Mouse (Mus musculus): ENCODE measurements at regions not wholly inside any gene's neighbourhood (a gene's known extent, or its start where the extent isn't known, plus 50 kb on each side); places are given as distances from the start of the nearest gene placed in this dataset.

DNA sequence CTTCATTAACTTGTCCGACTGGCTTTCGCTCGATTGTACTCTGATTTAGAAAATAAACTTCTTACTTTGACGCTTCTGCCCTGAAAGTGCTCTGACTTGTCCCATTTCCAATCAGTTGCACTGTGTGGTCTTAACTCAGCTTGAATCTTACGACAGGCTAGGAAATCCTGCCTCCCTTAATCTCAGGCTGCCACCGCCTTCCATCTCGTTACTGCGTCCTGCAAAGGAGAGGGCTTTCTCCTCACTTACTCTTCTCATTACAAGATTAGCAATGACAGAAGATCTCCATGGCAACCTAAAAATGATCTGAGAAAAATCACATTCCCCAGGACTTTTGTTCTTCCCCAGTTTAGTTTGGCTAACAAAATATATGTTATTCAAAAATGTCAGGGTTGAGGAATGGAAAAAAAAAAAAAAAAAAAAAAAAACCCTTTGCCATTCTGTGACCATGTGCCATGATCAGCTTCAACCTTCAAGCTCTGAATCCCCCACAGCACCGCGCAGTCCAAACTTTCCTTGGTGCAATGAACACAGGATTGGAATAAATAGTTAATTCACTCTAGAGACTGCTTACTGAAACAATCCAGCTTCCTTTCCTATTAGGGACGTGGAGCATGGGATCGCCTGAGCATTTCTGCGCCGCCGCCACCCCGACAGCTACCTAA is 494.1 kb downstream of the Lmo4 start:
- no peak for DNase-seq (ENCODE audit: low spot score)

DNA sequence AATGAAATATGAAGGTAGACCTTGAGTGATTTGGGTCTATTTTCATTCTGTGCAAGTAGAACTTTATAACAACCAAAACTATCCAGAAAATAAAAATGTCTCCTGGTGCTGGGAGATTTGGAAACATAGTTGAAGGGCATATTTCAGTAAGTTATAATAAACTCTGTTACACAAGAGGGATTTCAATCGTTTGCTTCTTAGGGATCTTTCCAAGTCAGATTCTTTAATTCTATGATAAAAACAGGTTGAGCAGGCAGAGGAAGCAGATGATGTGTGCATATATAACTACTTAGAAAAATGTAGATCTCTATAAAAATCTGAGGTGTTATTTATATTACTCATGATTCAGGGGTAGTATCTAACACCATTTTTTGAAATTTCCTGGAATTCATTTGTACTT is 498.3 kb downstream of the Lmo4 start:
- DNase-seq (ENCODE audit: low spot score) = no peak

DNA sequence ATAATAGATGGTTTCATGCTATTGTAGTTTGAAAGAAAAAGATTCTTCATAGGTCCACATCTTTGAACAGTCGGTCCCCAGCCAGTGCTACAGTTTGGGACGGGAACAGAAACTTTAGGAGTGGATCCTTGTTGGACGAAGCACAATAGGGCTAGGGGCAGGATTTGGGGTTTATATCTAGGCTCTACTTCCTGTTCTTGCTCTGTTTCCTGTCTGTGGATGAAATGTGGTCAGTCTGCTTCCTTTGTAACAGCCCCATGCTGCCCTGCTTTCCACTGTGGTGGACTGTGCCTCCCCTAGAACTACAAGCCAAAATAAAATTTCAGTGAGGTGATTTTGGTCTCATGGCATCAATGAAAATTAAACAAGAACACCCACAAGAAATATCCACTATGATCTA is 510.2 kb downstream of the Lmo4 start:
- DNase-seq (ENCODE audit: low spot score) = no peak

DNA sequence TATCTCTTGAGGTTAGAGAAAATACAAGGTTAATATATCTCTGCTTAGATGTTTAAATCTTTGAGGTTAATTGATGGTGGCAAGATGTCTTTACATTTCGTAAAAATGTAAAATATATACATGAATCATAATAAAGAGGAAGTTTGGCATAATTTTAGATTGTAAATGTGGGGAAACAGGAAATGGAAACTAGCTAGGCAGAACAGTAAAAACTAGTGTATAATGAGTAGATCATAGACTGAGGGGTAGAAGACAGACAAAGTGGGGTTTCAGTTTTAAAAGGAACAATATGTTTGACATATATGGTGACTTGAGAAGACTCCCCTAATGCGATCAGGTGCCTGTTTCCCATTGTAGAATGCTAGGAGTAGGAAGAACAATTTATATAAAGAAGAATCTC is 519.3 kb downstream of the Lmo4 start:
- no peak for DNase-seq (ENCODE audit: low spot score)

DNA sequence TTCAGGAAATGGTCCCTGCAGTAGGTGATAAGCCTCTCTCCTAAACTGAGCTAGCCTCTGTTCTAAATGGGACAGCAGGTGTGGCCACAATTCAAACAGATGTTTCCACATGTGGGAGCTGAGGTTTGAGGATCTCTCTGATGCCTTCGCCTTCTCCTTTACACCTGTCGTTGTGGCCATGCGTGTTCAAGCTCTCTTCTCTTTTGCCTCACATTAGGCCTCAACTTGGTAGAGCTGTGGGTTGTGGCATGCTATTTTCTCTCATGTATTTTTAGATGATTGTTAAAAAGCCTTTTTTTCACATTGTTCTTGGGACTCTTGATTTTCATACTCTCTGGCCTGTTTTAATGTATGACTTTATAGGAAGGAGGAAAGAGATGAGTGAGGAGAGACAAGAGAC is 526.8 kb downstream of the Lmo4 start:
- DNase-seq (ENCODE audit: low spot score) = no peak

DNA sequence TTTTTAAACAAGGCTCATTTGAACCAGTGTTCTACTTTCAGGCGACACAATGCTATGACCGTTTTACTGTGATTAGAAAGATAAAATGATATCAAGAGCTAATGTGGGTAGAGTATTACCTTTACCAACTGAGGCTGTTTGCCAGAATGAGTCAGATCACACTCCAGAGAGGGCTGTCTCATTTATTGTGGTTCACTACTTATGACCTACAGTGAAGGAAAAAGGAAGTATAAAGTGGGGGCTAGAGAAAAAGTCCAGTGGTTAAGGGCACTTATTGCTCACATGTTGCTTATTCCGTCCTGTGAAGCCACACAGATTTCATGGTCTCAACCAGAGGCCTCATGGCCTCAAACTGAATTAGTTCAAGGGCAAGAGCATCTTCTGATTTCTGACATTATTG is 530.2 kb downstream of the Lmo4 start:
- no peak for DNase-seq (ENCODE audit: low spot score)

DNA sequence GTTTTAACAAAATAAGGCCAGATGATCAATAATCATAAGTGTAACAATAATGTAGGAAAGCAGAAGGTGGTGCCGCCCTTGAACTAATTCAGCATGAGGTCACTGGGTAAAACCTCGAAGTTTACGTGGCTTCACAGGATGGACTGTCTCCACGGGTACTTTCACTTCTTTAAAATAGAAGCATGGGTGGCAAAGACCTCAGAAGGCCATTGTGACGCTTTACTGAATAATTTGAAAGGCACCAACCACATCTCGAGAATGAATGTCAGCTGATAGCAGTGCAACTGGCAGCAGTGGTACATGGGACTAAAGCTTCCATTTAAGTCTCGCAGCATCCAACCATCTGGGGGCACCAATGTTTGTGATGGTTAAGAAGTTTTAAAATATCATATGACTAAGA is 530.6 kb downstream of the Lmo4 start:
- no peak for DNase-seq (ENCODE audit: low spot score)

DNA sequence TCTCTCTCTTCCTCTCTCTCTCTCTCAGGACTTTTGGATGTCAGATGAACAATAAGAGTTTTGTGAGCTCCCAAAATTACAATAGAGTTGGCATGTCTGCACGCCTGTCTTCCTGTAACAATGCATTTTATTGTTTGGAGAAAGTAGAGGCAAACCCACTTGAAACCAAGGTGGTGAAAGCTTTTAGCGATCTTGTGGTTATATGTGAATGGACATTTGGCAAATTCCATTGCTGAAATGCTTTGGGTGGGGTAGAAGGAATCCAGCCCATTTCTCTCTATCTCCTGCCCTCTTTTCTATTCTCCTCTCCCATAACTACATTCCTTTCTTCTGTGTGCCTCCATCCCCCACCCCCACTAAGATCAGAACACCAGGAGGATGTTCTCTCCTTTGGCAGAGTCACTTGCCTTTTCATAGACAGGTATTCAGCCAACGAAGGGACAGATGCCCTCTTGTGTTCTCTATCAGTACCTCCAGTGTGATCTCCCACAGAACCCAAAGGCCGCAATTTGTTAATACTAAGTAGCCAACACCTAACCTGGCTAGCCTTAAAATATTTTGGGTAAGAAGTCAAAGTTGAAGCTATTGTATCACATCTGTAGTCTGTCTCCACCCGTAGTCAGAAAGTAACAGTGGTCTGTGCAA is 542.9 kb downstream of the Lmo4 start:
- DNase-seq (ENCODE audit: low spot score) = no peak

DNA sequence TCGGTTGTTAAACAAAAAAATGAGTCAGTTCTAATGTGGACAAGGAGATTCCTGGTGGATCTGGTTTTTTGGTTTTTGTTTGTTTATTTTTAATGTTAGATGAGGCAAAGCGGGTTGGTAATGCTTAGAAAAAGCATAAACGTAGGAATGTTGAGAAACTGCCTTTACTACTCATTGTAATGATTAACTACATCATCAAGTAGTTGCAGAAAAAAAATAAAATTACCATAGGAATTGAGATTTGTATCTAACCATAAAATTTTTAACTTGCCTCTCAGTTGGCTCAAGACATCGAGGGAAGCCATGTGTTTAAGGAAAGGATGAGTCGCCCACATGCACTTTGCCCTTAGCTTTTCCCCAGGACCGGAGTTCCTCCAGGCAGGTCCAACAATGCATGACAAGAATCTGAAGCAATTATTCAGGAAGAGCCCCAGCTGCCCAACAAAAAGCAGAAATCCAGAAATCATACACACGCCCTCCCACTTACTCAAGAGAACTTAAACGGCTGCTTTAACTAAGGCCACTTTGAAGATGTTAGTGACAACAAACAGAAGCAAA is 545.5 kb downstream of the Lmo4 start:
- DNase-seq (ENCODE audit: low spot score) = no peak

DNA sequence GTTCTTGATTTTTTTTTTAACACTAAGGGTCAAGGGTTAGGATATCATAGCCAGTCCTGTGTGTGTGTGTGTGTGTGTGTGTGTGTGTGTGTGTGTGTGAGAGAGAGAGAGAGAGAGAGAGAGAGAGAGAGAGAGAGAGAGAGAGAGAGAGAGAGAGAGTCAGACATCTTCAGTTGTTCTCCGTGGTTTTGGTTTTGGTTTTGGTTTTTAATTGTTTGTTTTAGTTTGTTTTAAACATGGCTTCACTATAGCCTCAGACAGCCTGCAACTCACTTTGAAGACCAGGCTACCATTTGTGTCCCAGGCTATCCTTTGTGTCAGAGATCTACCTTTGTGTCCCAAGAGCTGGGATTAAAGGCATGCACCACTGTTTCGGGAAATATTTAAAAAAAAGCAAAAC is 557.8 kb downstream of the Lmo4 start:
- no peak for DNase-seq (ENCODE audit: low spot score)

DNA sequence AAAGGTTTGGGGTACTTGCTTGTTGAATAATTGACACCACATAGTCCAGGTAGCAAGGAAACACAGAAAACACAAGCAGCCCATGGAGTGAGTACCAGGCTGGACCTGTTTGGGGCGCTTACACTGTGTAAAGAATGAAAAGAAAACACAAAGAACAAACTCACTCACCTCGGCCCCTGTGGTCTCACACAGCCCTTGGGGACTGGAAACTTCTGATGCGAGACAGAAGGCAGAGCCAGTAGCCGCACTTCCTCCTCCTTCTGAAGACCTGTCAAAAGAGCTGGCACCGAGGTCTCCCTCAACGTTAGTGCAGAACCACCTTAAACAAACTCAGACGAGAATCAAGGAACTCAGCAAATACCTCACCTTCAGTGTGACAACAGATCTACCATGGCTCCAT is 558.2 kb downstream of the Lmo4 start:
- DNase-seq (ENCODE audit: low spot score) = no peak

DNA sequence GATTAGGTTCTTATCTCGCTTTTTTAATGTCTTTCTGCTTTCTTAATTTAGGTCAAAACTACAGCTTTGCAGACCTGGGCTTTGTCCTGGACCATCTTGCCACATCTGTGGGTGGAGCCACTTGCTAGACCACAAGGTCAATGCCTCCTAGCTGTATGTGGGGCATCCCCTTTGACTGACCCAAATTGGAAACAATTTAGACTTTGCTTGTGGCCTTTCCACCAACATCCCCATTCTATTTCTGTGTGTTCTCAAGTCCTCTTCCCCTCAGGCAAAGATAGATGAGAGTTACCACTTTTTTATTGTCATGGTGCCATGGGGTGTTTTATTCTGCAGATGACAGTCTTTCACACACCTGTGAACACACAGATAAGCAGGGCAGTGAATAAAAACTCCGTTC is 572.0 kb downstream of the Lmo4 start:
- no peak for DNase-seq (ENCODE audit: low spot score)

DNA sequence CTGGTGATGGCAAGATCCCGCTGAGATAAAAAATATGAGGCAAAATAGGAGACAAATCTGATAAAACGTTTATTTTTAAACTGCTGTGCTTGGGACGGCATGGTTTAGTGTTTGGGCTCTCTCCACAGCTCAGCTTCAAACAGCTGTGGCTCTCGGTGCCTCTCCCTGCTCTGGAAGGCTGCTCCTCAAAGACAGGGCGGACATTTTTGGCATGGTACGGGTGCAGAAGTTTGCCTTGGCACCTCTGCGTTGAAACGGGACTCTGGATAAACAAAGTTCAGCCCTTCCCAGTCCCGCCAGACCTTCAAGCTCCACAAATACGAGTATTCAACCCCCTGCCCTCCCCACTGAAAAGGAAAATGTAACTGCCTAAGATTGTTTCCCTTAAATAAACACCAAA is 573.8 kb downstream of the Lmo4 start:
- no peak for DNase-seq (ENCODE audit: low spot score)

DNA sequence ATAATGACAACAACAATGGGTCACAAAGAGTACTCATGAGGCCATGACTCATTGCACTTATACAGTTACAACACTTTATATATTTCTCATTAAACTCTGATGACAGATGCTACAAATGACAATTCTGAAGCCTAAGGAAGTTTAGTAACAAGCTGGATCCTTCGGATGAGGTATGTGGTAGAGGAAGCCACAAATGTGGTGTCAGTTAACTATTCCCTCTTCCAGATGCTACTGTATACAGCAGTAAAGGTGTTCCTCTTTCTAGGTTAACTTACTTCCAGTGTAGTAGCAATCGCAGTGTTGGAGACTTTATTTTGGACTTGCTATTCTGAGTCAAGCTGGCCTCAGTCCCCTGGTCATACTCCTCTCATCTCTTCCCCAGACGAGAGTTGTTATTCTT is 580.1 kb downstream of the Lmo4 start:
- DNase-seq (ENCODE audit: low spot score) = no peak

DNA sequence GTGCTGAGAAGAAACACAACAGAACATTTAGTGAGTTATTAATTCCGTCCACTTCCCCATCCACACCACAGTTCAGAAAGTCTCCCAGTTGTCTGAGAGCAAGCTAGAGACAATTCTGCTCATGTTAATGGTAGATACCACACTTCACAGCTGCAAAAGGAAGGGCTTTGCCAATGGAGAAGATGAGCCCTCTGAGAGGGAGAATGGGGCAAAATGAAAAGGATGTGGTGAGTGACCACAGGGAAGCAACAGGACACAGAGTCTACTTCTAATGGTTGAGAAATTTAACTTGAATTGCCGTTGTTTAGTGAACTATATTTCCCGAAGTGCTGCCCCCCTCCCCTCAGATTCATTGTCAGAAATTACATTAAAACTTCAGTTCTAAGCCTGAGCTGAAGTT is 582.7 kb downstream of the Lmo4 start:
- DNase-seq (ENCODE audit: low spot score) = no peak

DNA sequence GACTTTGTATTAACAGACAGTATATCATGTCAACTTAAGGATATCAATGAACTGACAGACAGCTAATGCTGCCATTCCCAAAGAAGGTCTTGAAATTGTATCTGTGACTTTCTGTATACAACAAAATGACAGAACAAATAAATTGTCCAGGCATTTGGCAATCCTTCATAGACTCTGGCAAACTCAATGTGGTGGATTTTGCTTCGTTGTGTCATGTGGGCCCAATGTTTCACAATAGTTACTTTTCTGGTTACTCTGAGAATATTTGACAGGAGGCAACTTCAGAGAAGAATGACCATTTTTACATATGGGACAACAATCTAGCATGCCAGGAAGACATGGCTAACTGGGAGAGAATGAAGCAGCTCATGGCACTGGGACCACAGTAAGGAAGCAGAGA is 585.9 kb downstream of the Lmo4 start:
- no peak for DNase-seq (ENCODE audit: low spot score)

DNA sequence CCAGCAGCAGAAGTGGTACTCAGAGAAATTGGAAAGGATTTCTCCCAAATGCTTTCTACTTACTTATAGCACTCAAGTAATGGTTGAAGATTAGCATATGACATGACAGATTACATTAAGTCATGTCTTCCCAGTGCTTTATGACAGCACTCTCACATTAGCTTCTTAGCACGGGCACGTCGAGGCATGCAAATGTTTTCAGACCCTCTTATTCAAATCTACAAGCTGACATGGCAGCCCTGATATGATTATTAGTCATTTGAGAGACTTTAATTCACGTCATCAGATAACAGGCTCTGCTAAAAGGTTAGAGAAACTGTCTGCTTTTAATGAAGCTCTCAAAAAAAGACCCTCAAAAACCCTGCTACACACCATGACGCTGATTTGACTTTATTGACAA is 590.1 kb downstream of the Lmo4 start:
- no peak for DNase-seq (ENCODE audit: low spot score)

DNA sequence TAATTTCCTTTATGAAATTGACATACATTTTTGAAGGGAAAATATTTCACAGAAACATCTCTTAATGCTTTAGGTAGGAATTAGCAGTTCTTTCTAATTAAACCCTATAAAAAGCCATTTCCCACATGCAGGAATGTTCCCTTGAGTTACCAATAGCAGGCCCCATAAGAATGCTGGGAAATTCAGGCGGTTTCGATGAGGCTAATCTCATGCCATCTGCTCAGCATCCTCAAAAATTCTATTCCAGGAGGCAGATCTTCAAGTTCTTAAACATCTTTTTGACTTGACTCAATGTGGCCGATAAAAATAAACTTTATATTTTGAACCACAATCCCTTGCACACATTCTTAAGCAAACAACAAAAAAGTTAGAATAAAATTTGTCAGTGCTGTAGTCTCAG is 591.0 kb downstream of the Lmo4 start:
- DNase-seq (ENCODE audit: low spot score) = no peak

DNA sequence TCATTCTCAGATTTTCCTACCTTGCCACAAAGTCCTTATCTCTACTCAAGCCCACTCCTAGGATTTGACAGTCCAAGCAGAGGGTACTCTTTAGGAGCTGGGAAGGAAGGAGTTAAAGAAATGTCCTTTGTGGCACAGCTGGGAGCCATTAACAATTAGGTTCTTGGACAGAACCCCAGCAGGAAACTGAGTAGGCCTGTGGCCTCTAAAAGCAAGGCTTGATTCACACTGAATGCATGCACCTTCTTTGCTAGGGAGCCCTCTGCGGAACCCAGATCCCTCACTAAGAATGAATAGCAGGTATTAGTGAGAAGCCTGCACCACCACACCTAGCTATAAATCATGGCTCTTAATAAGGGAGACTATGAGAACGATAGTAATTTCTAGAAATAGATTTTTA is 595.3 kb downstream of the Lmo4 start:
- DNase-seq (ENCODE audit: low spot score) = no peak

DNA sequence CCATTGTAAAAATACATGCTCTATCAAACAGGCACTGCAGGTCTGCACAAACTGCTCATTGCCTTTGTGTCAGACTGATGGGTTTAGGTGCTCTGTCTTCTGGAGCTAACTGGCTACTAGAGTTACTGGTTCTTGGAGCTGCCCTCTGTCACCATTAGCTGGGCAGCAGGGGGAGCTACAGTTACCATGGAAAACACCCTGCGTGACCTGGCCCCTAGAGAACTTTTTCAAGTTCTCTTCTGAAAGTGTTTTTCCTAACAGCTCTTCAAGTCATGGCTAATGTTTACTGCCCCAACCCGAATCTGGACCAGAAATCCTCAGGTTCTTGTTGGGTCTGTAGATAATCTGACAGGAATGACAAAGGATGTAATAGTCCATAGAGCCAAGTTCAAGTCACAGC is 605.9 kb downstream of the Lmo4 start:
- peak; percentile 69 for DNase-seq (ENCODE audit: low spot score)

DNA sequence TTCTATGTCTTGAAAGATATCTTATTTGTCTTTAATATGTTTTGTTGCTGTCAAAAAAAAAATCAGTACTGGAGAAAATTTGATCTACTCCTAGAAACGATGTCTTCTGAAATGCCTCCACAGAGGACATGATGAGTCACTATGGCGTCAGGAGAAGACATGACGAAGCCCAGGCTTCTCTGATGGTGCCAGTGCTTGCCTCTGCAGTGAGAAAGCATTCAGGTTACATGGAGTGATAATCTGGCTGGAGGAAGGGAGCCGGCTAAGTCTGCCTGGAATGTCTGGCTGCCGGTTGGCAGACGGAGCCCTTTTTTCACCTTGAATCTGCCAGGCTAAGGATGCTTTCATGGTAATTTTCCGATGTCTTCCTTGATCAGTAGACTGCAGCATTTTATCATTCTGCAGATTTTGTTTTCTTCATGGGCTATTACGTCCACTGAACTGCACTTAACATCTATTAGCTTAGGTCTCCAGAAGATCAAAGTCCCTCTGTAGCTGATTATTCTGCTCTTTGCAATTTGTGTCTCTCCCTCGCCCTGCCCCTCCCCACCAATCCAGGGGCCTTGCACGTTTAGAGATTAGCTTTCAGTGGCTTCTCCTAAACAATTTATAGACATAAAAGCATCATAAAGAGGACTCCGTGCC is 607.9 kb downstream of the Lmo4 start:
- no peak for DNase-seq (ENCODE audit: low spot score)

DNA sequence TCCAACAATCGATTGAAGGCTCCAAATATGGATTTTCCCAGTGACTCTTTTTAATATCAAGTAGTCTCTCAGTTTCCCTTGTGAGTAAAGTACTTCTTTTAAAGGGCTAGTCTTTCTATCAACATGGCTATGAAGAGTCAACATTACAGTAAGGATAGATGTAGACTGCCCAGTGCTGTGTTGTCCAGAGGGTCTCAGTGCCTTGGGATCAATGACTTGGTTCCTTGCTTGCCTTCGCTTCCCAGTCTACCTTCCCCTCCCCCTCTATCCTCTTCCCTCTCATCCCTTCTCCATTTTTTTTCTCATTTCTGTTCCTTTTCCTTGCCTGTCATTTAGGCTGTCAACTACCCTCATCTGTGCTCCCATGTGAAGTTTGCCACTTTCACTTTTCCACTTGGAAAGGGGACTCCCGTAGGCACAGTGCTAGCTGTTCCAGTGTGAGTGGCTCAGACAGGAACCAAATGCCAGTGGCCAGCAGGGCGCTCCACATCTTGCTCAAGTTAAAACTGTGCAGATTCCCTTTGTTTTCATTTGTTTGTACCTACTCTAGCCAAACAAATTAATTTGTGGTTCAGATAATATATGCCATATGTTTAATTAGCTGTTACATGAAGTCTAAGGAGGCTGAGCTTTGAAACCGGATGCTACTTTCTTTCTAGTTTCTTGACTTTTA is 608.9 kb downstream of the Lmo4 start:
- DNase-seq (ENCODE audit: low spot score) = no peak

DNA sequence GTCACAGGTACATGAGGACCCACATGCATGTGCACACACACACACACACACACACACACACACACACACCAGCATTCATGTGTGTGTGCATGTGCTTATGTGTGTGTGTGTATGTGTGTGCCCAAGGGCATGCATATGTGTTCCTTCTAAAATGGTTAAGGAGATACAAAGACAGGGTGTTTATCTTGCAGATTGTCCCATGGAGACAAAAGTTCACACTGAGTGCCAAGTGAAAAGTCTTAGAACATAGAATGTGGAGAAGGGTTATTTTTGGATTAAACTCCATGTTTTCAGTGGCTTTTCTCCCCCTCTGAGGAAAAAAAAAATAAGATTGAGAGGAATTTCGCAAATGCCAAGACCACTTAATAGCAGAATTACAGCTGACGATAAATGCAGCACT is 609.9 kb downstream of the Lmo4 start:
- DNase-seq (ENCODE audit: low spot score) = no peak
